Mouse (Mus musculus) liver, embryonic 13.5 days (tissue): ENCODE measurements around the gene Teddm1a. TPM values are rescaled to one million over a fixed set of nuclear protein-coding genes. Genes with fewer than 3 reads are reported as not detected.
"Not testable (repeated sequence)": the region's sequence is repeated elsewhere in the genome, so short reads cannot be mapped to it uniquely, and the experiment has no call there.

Source experiments
- ATAC-seq: fragments of 200-750 bp; cut with Nextera tagmentation; 2 replicates; pipeline ENCODE4 v1.8.0; 2017; ENCODE audit warnings: low read depth, mild to moderate bottlenecking, moderate number of reproducible peaks, moderate library complexity
- DNase-seq: peaks from one replicate; pipeline ENCODE4 v3.0.0; 2022
- H3K27ac ChIP-seq: fragments of 300-500 bp; sonication (generic); 2 replicates; pipeline ENCODE4 v1.5.1; 2015; ENCODE audit warnings: moderate library complexity, mild to moderate bottlenecking, inconsistent platforms
- H3K27me3 ChIP-seq: fragments of 300-500 bp; sonication (generic); 2 replicates; pipeline ENCODE4 v1.6.1; 2015; ENCODE audit warnings: mild to moderate bottlenecking, inconsistent platforms
- H3K36me3 ChIP-seq: fragments of 300-500 bp; sonication (generic); 2 replicates; pipeline ENCODE4 v1.6.1; 2015; ENCODE audit warnings: mild to moderate bottlenecking, inconsistent platforms
- H3K4me1 ChIP-seq: fragments of 300-500 bp; sonication (generic); replicated peaks from 2 replicates; pipeline ENCODE4 v1.6.1; 2015; ENCODE audit warnings: inconsistent platforms
- H3K4me2 ChIP-seq: fragments of 300-500 bp; sonication (generic); 2 replicates; pipeline ENCODE4 v1.6.1; 2015; ENCODE audit warnings: inconsistent platforms, mild to moderate bottlenecking, moderate library complexity
- H3K4me3 ChIP-seq: fragments of 300-500 bp; sonication (generic); replicated peaks from 2 replicates; pipeline ENCODE4 v1.5.1; 2015; ENCODE audit warnings: mild to moderate bottlenecking, inconsistent platforms
- H3K9ac ChIP-seq: fragments of 300-500 bp; sonication (generic); 2 replicates; pipeline ENCODE4 v1.6.1; 2015; ENCODE audit warnings: mild to moderate bottlenecking, inconsistent platforms
- H3K9me3 ChIP-seq: fragments of 300-500 bp; sonication (generic); replicated peaks from 2 replicates; pipeline ENCODE4 v1.6.1; 2016; ENCODE audit warnings: inconsistent platforms
- WGBS: fragments of 180-500 bp; shearing (Covaris S2); methylation state at CpG from one replicate; pipeline ENCODE4 v1.1.7; 2015; ENCODE audit not compliant: insufficient replicate concordance; 5-methylcytosine and 5-hydroxymethylcytosine counted together
- polyA plus RNA-seq: library from polyadenylated mRNA; unstranded; fragments of >200 nt; fragmentation: Nextera tagmentation; extraction: Ambion mirVana; gene quantifications from 2 replicates; pipeline ENCODE4 v1.2.1, GENCODE M21; 2015

Gene Teddm1a
- polyA plus RNA-seq, result not detected in 2 replicates

DNA sequence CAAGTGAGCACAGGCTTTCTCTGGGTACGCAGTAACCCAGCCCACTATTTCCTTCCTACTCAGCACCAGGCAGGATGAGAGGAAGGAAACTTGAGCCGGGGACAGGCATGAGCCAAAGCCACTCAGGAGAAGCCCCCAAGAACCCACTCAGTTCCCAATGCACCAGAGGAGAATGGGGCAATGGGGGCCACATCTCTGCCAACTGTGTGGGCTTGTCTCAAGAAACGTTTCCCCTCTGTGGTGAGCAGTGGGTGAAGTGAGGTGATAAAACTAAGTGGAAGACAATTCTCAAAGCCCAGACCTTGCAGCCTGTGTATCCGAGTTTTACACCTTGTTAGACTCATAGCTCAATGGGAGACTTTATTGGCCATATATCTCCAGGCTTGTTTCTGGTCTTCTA, at the start of gene Teddm1a:
Gene Teddm1a, plus strand, starts transcription at position 301 of the 400 bp plus-strand sequence.
- 15% methylated on average over 4 of the region's 4 CpGs for WGBS
- Histone ChIP-seq H3K27ac (no peak within 1 kb of the TSS), H3K4me2 (no peak within 1 kb of the TSS), H3K9me3 (no peaks in the 10 kb centered on the region), H3K4me3 (no peak within 1 kb of the TSS), H3K36me3 (no peaks in the 10 kb centered on the region), H3K27me3 (no peaks in the 10 kb centered on the region), H3K9ac (no peak within 1 kb of the TSS), H3K4me1 (0 out of 2 replicates have a peak, but pooled peaks cover 7% of the 10 kb centered on the region)
- DNase-seq (no peak), ATAC-seq (no peak)

- WGBS, result 59% methylated on average over 11 of the region's 11 CpGs
- DNase-seq (no peak), ATAC-seq (no peak)
- Histone ChIP-seq H3K9me3 (no peaks in the 10 kb centered on the region), H3K9ac (no peak overlapping the region), H3K27me3 (no peaks in the 10 kb centered on the region), H3K4me1 (no peaks in the 10 kb centered on the region), H3K4me3 (no peak overlapping the region), H3K27ac (no peak overlapping the region), H3K36me3 (no peaks in the 10 kb centered on the region), H3K4me2 (no peak overlapping the region)
Measured at GRCm38 (mm10) chr1:153842121-153842740, 49.3 kb upstream of the Teddm1a start.

GRCm38 (mm10) chr1:153844042-153844441, 47.5 kb upstream of the Teddm1a start, which contains the start of gene Rgsl1:
Gene Rgsl1 (minus strand): TSS chr1:153844142.
- H3K4me2 ChIP-seq, result no peak within 1 kb of the TSS
- ATAC-seq, result no peak
- H3K9me3 ChIP-seq, result no peaks in the 10 kb centered on the region
- H3K27me3 ChIP-seq, result no peaks in the 10 kb centered on the region
- no peak for DNase-seq
- WGBS, result 82% methylated on average over 8 of the region's 8 CpGs
- no peak within 1 kb of the TSS for H3K27ac ChIP-seq
- H3K9ac ChIP-seq, result no peak within 1 kb of the TSS
- no peaks in the 10 kb centered on the region for H3K36me3 ChIP-seq
- no peak within 1 kb of the TSS for H3K4me3 ChIP-seq
- no peaks in the 10 kb centered on the region for H3K4me1 ChIP-seq

DNA sequence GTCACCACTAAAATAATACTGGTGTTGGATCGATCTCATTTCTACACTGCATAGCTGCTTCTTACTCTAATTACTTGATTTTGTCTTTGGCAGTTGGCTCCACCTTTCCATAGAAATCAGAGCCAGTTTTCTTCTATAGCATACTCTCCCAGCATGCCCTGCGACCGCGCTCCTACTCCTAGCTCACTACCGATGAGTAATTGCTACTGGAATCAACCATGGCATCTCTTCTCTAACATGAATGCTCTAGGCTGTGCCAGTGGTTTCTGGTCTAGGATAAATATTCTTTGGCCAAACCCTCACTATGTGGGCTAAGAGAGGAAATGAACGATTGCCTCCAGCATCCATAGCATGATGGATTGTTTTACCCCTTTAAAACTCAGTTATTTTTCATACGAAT, 45.1 kb upstream of the Teddm1a start:
- no peaks in the 10 kb centered on the region for H3K4me1 ChIP-seq
- H3K36me3 ChIP-seq, result no peaks in the 10 kb centered on the region
- H3K27ac ChIP-seq, result no peak overlapping the region
- no peaks in the 10 kb centered on the region for H3K27me3 ChIP-seq
- H3K9me3 ChIP-seq, result no peaks in the 10 kb centered on the region
- WGBS, result 75% methylated on average over 7 of the region's 7 CpGs
- no peak overlapping the region for H3K9ac ChIP-seq
- no peak overlapping the region for H3K4me2 ChIP-seq
- no peak overlapping the region for H3K4me3 ChIP-seq
- DNase-seq, result no peak
- no peak for ATAC-seq

DNA sequence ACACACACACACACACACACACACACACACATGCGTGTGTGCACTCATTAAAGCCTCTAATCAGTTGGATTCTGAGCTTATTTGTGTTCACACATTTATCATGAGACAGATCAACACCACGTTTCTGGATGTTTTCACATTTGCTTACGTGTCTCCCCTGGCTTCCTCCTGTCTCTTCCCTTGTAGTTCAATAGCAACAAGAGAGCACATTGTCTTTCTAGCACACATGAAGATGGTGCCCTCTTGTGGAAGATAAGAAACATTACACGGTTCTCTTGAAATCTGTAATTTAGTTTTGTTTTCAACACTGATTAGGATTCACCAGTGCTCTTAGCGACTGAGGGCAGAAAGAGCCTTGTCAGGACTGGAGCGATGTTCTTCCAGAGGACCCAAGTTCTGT, 44.7 kb upstream of the Teddm1a start:
- no peak overlapping the region for H3K4me3 ChIP-seq
- H3K9me3 ChIP-seq, result no peaks in the 10 kb centered on the region
- H3K36me3 ChIP-seq, result no peaks in the 10 kb centered on the region
- H3K4me1 ChIP-seq, result no peaks in the 10 kb centered on the region
- H3K9ac ChIP-seq, result no peak overlapping the region
- ATAC-seq (no peak), DNase-seq (no peak)
- 17% methylated on average over 6 of the region's 6 CpGs for WGBS
- no peak overlapping the region for H3K4me2 ChIP-seq
- no peaks in the 10 kb centered on the region for H3K27me3 ChIP-seq
- H3K27ac ChIP-seq, result no peak overlapping the region

DNA sequence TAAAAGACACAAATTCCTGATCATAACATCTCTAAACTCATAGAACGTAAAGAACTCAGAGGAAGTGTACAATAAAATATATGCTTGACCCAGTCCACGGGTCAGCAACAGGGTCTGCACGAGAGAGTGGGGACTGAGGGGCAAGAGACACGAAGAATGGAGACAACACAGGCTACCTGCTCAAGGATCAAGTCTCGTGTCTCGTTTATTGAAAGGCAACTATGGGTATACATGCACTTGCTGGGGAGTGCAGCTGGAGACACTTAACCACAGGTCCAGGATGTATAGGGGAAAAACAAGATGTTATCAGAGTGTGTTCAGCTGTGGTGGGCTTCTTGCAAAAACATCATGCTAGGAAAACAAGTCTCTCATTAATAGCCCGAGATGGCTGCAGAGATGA, 38.8 kb upstream of the Teddm1a start:
- not testable (repeated sequence) for H3K36me3 ChIP-seq, H3K27me3 ChIP-seq, H3K4me3 ChIP-seq, H3K4me1 ChIP-seq, H3K9ac ChIP-seq, H3K9me3 ChIP-seq, DNase-seq, ATAC-seq, H3K27ac ChIP-seq, H3K4me2 ChIP-seq
- WGBS, result 40% methylated on average over 7 of the region's 7 CpGs

DNA sequence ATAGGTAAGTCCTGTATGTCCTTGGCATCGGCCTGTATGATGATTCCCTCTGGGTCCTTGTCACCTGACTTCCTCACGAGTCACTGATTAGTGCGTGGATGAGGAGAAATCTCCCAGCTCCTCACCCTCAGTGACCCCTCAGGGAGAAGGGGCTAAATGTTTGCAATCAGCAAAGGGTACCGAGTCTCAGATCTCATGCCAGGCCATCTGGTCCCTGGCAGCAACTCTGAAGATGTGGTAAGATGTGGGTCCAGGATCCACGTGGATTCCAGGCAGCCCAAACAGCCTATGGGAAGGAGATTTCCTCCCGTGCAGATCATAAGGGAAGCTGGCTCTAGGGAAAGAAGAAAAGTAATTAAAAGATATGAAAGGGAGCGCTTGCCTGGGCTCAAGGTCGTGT, 35.6 kb upstream of the Teddm1a start:
- DNase-seq (no peak), ATAC-seq (no peak)
- H3K9ac ChIP-seq, result no peak overlapping the region
- no peaks in the 10 kb centered on the region for H3K27me3 ChIP-seq
- 68% methylated on average over 8 of the region's 8 CpGs for WGBS
- no peaks in the 10 kb centered on the region for H3K4me1 ChIP-seq
- H3K36me3 ChIP-seq, result no peaks in the 10 kb centered on the region
- H3K4me2 ChIP-seq, result no peak overlapping the region
- H3K4me3 ChIP-seq, result no peak overlapping the region
- no peaks in the 10 kb centered on the region for H3K9me3 ChIP-seq
- H3K27ac ChIP-seq, result no peak overlapping the region

GRCm38 (mm10) chr1:153874045-153874444, 17.5 kb upstream of the Teddm1a start, which contains the start of gene Teddm1b:
Gene Teddm1b (plus strand): TSS chr1:153874345.
- no peaks in the 10 kb centered on the region for H3K9me3 ChIP-seq
- no peak within 1 kb of the TSS for H3K9ac ChIP-seq
- H3K36me3 ChIP-seq, result no peaks in the 10 kb centered on the region
- DNase-seq (no peak), ATAC-seq (no peak)
- H3K27ac ChIP-seq, result no peak within 1 kb of the TSS
- H3K27me3 ChIP-seq, result no peaks in the 10 kb centered on the region
- H3K4me2 ChIP-seq, result no peak within 1 kb of the TSS
- H3K4me3 ChIP-seq, result no peak within 1 kb of the TSS
- 67% methylated on average over 6 of the region's 6 CpGs for WGBS
- no peaks in the 10 kb centered on the region for H3K4me1 ChIP-seq

GRCm38 (mm10) chr1:153880391-153880790, 11.2 kb upstream of the Teddm1a start:
- not testable (repeated sequence) for H3K27ac ChIP-seq, ATAC-seq, H3K36me3 ChIP-seq, H3K27me3 ChIP-seq, DNase-seq, H3K4me1 ChIP-seq, H3K4me3 ChIP-seq, H3K9ac ChIP-seq, H3K4me2 ChIP-seq, H3K9me3 ChIP-seq
- 86% methylated on average over 17 of the region's 17 CpGs for WGBS

- Histone ChIP-seq H3K9ac (no peak overlapping the region), H3K27me3 (no peaks in the 10 kb centered on the region), H3K9me3 (no peaks in the 10 kb centered on the region), H3K27ac (no peak overlapping the region), H3K4me1 (no peaks in the 10 kb centered on the region), H3K4me3 (no peak overlapping the region), H3K4me2 (no peak overlapping the region), H3K36me3 (no peaks in the 10 kb centered on the region)
- WGBS, result 49% methylated on average over 17 of the region's 17 CpGs
- no peak for DNase-seq
- no peak for ATAC-seq
Measured at GRCm38 (mm10) chr1:153886024-153886633, 5.4 kb upstream of the Teddm1a start.

- H3K4me2 ChIP-seq, result no peak overlapping the region
- WGBS, result 81% methylated on average over 10 of the region's 10 CpGs
- H3K9me3 ChIP-seq, result no peaks in the 10 kb centered on the region
- ATAC-seq, result no peak
- no peak overlapping the region for H3K9ac ChIP-seq
- no peaks in the 10 kb centered on the region for H3K27me3 ChIP-seq
- H3K36me3 ChIP-seq, result no peaks in the 10 kb centered on the region
- H3K27ac ChIP-seq, result no peak overlapping the region
- DNase-seq, result no peak
- H3K4me1 ChIP-seq, result 0 out of 2 replicates have a peak, but pooled peaks cover 7% of the 10 kb centered on the region
- H3K4me3 ChIP-seq, result no peak overlapping the region
Measured at GRCm38 (mm10) chr1:153890121-153890520, 1.4 kb upstream of the Teddm1a start.

DNA sequence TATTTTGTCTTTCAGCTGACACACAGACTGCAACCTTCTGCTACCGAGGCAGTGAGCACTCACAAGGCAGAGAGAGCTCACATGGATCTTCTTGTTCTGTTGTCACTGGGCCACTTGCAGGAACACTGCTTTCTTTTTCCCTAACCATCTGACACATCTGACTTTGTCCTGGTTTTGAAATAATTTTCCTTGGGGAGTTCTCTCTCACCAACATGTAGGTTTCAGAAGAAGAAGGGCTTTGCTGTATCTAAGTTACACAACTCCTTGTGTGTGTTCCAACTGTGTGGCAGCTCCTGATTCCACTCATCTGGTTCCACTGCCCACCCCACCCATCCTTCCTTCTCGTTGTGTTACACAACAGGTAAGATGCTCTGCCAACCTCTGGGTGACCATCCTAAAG, 2.2 kb downstream of the Teddm1a start:
- 32% methylated on average over 2 of the region's 2 CpGs for WGBS
- Histone ChIP-seq H3K36me3 (no peaks in the 10 kb centered on the region), H3K9me3 (no peaks in the 10 kb centered on the region), H3K27me3 (no peaks in the 10 kb centered on the region), H3K4me1 (peaks cover 27% of the 10 kb centered on the region), H3K9ac (no peak overlapping the region), H3K4me3 (no peak overlapping the region), H3K27ac (no peak overlapping the region), H3K4me2 (no peak overlapping the region)
- DNase-seq (no peak), ATAC-seq (no peak)
